Mouse (Mus musculus) CH12.LX (cell line): ENCODE results near the gene Tub.

Experiments
- CTCF ChIP-seq, 2 experiments: IDR thresholded peaks in 1 of 2; conservative IDR thresholded peaks in 1 of 2; 2 replicates each; pipeline ENCODE4 v1.5.1; 2011 to 2012; ENCODE audit warnings: low read depth in 2 of 2, low read length in 2 of 2, improper control_type of control experiment in 1 of 2, inconsistent platforms in 1 of 2, mild to moderate bottlenecking in 1 of 2, moderate library complexity in 1 of 2
- ETS1 ChIP-seq: conservative IDR thresholded peaks from 2 replicates; pipeline ENCODE4 v1.6.1; 2012; ENCODE audit warnings: low read depth, mild to moderate bottlenecking, inconsistent platforms, low read length, improper control_type of control experiment, moderate library complexity
- POLR2A ChIP-seq: IDR thresholded peaks from 2 replicates; pipeline ENCODE4 v1.6.1; 2011; ENCODE audit warnings: low read depth, mild to moderate bottlenecking, improper control_type of control experiment, low read length

DNA sequence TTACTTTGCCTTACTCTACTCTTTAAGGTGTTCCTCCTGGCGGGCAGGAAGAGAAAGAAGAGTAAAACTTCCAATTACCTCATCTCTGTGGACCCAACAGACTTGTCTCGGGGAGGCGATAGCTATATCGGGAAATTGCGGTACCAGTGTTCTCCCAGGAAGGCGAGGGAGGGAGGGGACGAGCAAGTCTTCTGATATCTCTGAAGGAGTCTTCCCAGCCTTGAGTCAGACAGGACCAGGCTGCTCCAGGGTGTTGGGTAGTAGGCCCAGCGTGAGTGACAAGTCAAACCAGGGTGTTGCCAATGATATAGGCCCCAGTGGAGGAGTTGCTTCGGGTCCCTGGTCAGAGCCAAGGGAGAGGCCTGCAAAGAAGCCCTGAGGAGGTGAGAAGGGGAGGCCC is 76.8 kb downstream of the Tub start:
- TF ChIP-seq CTCF (conservative IDR thresholded peaks at IDR 0.05 in 1 of 2, IDR thresholded peaks at IDR 0.05 in 1 of 2; ENCODE audit: low read depth in 2 of 2, low read length in 2 of 2) = no peak
- no peak for TF ChIP-seq POLR2A
- TF ChIP-seq ETS1 = no peak
